Mouse (Mus musculus) hindbrain, postnatal 0 days (tissue): ENCODE measurements around the gene Pifo. TPM values are rescaled to one million over a fixed set of nuclear protein-coding genes. Genes with fewer than 3 reads are reported as not detected.
"Not testable (repeated sequence)": the region's sequence is repeated elsewhere in the genome, so short reads cannot be mapped to it uniquely, and the experiment has no call there.

Experiments used
- ATAC-seq: fragments of 200-750 bp; cut with Nextera tagmentation; 2 replicates; pipeline ENCODE4 v1.8.0; 2017; ENCODE audit warnings: mild to moderate bottlenecking, moderate TSS enrichment, moderate library complexity
- DNase-seq: peaks from one replicate; pipeline ENCODE4 v3.0.0-alpha.2; 2015; ENCODE audit warnings: low spot score
- H3K27ac ChIP-seq: fragments of 300-500 bp; sonication (generic); 2 replicates; pipeline ENCODE4 v1.5.1; 2014; ENCODE audit warnings: mild to moderate bottlenecking
- H3K27me3 ChIP-seq: fragments of 300-500 bp; sonication (generic); 2 replicates; pipeline ENCODE4 v1.6.1; 2014; ENCODE audit warnings: low read length, mixed read lengths; ENCODE audit not compliant: insufficient read depth
- H3K36me3 ChIP-seq: fragments of 300-500 bp; sonication (generic); 2 replicates; pipeline ENCODE4 v1.6.1; 2014; ENCODE audit warnings: low read length, mixed read lengths; ENCODE audit not compliant: insufficient read depth
- H3K4me1 ChIP-seq: fragments of 300-500 bp; sonication (generic); 2 replicates; pipeline ENCODE4 v1.6.1; 2014; ENCODE audit warnings: antibody characterized with exemption, low read length, mixed read lengths; ENCODE audit not compliant: insufficient read depth
- H3K4me2 ChIP-seq: fragments of 300-500 bp; sonication (generic); 2 replicates; pipeline ENCODE4 v1.6.1; 2014; ENCODE audit warnings: low read depth, mild to moderate bottlenecking, low read length, moderate library complexity, mixed read lengths
- H3K4me3 ChIP-seq: fragments of 300-500 bp; sonication (generic); 2 replicates; pipeline ENCODE4 v1.5.1; 2014; ENCODE audit warnings: low read length
- H3K9ac ChIP-seq: fragments of 300-500 bp; sonication (generic); replicated peaks from 2 replicates; pipeline ENCODE4 v1.6.1; 2014; ENCODE audit warnings: mild to moderate bottlenecking, low read length, moderate library complexity, mixed read lengths
- H3K9me3 ChIP-seq: fragments of 300-500 bp; sonication (generic); 2 replicates; pipeline ENCODE4 v1.6.1; 2016; ENCODE audit warnings: low read length, mixed read lengths
- CTCF ChIP-seq: IDR thresholded peaks from 2 replicates; pipeline ENCODE4 v1.5.1; 2016; ENCODE audit warnings: antibody characterized with exemption, control low read depth, low read depth
- WGBS: fragments of 180-500 bp; shearing (Covaris S2); extraction: QIAGEN DNeasy Blood & Tissue Kit; methylation state at CpG from one replicate; pipeline ENCODE4 v1.1.7; 2014; 5-methylcytosine and 5-hydroxymethylcytosine counted together
- polyA plus RNA-seq: library from polyadenylated mRNA; unstranded; fragments of >200 nt; fragmentation: Nextera tagmentation; extraction: Ambion mirVana; gene quantifications from 2 replicates; pipeline ENCODE4 v1.2.1, GENCODE M21; 2015
- total RNA-seq: library from RNA; depleted of rRNA; stranded (reverse); fragments of >200 nt; gene quantifications from 2 replicates; pipeline ENCODE4 v1.2.3, GENCODE M21; 2014; rRNA removed

The Pifo gene
- total RNA-seq: 2.0 and 4.3 TPM in 2 replicates
- polyA plus RNA-seq: 9.8 and 11.1 TPM in 2 replicates

DNA sequence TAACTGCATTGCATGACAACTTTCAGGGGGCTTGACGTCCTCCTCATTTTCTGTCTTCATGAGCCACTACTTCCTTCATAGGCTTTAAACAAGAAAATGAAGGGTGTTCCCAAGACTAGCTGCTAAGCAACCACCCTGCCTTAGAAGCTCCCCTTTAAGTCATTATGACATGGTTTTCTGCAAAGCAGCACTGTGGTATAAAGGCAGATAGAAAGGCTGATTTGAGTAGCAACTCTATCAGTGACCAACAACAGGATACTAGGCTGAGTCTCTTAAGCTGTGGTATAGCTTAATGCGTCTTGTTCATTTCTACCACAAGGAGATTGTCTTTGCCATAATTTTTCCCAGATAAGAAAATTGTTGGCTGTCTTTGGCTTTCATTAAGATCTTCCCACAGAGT, at the start of gene Pifo:
Gene Pifo, minus strand, starts transcription at position 101 of the 400 bp plus-strand sequence.
- no peak for ATAC-seq
- Histone ChIP-seq H3K9me3 (no peaks in the 10 kb centered on the region), H3K4me1 (no peaks in the 10 kb centered on the region), H3K36me3 (no peaks in the 10 kb centered on the region), H3K27ac (no peak within 1 kb of the TSS), H3K27me3 (no peaks in the 10 kb centered on the region), H3K9ac (no peak within 1 kb of the TSS), H3K4me3 (no peak within 1 kb of the TSS), H3K4me2 (no peak within 1 kb of the TSS)
- no peak for TF ChIP-seq CTCF
- no peak for DNase-seq
- WGBS: 79% methylated on average over 2 of the region's 2 CpGs

DNA sequence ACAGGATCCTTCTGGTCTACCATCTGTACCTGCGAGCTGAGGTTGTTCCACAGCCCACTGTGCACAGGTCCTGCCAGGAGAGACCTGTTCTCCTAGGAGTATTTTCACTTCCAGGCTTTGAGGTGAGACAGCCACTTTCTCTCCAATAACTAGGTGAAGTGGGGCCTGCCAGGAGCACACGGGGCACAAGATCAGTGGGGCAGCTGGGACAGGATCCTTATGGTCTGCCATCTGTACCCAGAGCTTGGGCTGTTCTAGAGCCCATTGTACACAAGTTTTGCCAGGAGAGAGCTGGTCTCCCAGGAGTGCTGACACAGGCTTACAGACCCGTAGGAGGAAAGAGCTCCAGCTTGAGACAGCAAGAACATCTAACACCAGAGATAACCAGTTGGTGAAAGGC, 43.5 kb upstream of the Pifo start:
- Histone ChIP-seq H3K27ac (no peak overlapping the region), H3K4me1 (no peaks in the 10 kb centered on the region), H3K4me3 (no peak overlapping the region), H3K4me2 (no peak overlapping the region), H3K27me3 (no peaks in the 10 kb centered on the region), H3K36me3 (no peaks in the 10 kb centered on the region), H3K9ac (no peak overlapping the region), H3K9me3 (no peaks in the 10 kb centered on the region)
- ATAC-seq (no peak), DNase-seq (no peak)
- WGBS: 83% methylated on average over 3 of the region's 3 CpGs
- TF ChIP-seq CTCF: no peak

DNA sequence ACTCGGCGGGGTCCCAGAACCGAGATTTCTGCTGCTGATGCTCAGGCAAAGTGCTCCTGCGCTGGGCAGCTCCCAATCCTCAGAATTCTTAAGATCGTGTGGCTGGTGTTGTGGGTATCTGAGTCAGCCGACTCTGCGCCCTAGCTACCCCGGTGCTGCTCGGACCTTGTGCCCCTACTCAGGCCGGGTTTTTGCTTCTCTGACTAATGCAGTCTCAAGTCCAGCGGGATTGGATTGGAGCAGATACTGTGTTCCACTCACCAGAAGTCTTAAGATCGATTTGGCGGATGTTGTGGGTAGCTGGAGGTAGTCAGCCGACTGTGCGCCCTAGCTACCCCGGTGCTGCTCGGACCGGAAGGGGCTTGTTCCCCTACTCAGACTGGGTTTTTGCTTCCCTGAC, 37.5 kb upstream of the Pifo start:
- Histone ChIP-seq H3K4me2 (no peak overlapping the region), H3K9me3 (no peaks in the 10 kb centered on the region), H3K4me3 (no peak overlapping the region), H3K9ac (no peak overlapping the region), H3K36me3 (no peaks in the 10 kb centered on the region), H3K27ac (no peak overlapping the region), H3K27me3 (no peaks in the 10 kb centered on the region), H3K4me1 (no peaks in the 10 kb centered on the region)
- ATAC-seq (no peak), DNase-seq (no peak)
- no peak for TF ChIP-seq CTCF
- WGBS: 79% methylated on average over 18 of the region's 18 CpGs

DNA sequence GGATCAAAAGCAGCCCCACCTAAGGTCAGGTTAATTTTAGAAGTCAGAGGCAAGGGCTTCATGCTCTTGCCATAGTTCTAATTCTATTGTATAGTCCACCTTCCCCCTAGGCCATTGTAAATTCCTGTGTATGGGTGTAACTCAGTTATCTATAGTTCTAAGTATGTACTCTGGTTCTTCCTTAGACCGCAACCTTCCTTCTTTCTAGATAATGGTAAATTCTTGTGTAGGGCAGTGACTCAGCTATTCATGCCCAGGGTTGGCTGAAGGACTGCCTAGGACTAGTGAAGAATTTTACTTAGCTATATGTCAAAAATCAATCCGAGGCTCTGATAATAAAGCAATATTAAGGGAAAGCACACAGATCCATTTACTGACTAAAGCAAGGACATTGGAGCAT, 25.9 kb upstream of the Pifo start:
- ATAC-seq (no peak), DNase-seq (no peak)
- TF ChIP-seq CTCF: no peak
- H3K4me1 ChIP-seq: no peaks in the 10 kb centered on the region
- no peaks in the 10 kb centered on the region for H3K27me3 ChIP-seq
- no peak overlapping the region for H3K27ac ChIP-seq
- H3K9ac ChIP-seq: no peak overlapping the region
- no peak overlapping the region for H3K4me2 ChIP-seq
- no peaks in the 10 kb centered on the region for H3K9me3 ChIP-seq
- no peaks in the 10 kb centered on the region for H3K36me3 ChIP-seq
- WGBS: 93% methylated on average over 2 of the region's 2 CpGs
- no peak overlapping the region for H3K4me3 ChIP-seq

DNA sequence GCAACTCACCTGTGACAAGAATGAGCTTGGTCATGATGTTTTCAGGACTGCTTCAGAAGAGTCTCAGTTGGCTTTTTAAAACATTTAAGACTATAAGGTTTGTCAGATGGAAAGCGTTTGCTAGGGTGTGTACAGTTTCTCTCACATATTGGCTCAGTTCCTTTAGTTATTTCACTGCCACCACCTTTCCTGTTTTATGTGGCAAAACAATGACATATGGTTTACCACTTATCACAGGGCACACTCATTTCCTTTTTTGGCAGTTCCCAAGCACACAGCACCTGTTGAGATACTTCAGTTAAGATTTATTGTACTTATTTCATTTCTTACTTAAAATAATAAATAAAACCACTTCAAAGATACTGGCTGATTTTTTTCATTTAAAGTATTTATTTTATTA, 18.3 kb upstream of the Pifo start, which contains the start of gene Chil5:
Gene Chil5, minus strand, starts transcription at position 34 of the 400 bp plus-strand sequence.
- no peak within 1 kb of the TSS for H3K9ac ChIP-seq
- H3K4me3 ChIP-seq: no peak within 1 kb of the TSS
- DNase-seq (no peak), ATAC-seq (no peak)
- no peak for TF ChIP-seq CTCF
- H3K27ac ChIP-seq: no peak within 1 kb of the TSS
- H3K4me2 ChIP-seq: no peak within 1 kb of the TSS
- WGBS: 87% methylated on average over 1 of the region's 1 CpGs
- no peaks in the 10 kb centered on the region for H3K36me3 ChIP-seq
- no peaks in the 10 kb centered on the region for H3K27me3 ChIP-seq
- no peaks in the 10 kb centered on the region for H3K4me1 ChIP-seq
- H3K9me3 ChIP-seq: no peaks in the 10 kb centered on the region

DNA sequence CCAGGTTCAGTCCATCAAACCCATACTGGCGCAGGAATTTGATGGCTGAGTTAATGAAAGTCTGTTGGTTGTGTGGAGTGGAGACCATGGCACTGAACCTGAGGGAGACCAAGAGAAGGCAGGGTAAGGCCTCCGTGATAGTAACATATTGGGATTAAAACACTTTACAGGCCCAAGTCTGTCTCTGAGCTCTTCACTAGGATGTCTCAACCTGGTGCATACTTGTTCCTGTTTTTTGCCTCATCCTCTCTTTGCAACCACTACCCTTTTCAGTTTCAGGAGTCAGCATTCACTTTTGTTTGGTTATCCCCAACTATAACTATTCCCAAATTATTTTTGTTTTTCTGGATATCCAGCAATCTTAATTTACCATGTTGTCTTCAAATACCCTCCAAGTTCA, 9.7 kb upstream of the Pifo start:
- Histone ChIP-seq H3K36me3 (no peaks in the 10 kb centered on the region), H3K9me3 (no peaks in the 10 kb centered on the region), H3K4me1 (no peaks in the 10 kb centered on the region), H3K9ac (no peak overlapping the region), H3K4me2 (no peak overlapping the region), H3K27ac (no peak overlapping the region), H3K27me3 (no peaks in the 10 kb centered on the region), H3K4me3 (no peak overlapping the region)
- DNase-seq (no peak), ATAC-seq (no peak)
- TF ChIP-seq CTCF: no peak
- WGBS: 92% methylated on average over 2 of the region's 2 CpGs

DNA sequence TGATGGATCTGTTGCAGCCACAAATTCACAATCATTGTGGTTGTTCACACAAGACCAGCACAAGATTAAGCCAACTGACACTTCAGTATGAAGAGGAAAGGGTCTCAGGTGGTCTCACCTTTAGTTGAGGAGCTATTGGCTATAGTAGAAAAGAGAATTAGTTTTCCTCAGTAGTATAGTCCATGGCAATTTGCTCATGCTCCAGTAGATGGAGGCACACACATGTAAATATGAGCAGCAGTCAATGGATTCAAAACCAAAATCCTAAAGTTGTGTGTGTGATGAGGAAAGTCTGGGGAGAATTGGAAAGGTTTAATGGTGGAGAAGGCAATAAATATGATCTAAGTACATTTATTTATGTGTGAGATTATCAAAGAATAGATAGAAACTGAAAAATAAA, 7.4 kb upstream of the Pifo start:
- no peak overlapping the region for H3K27ac ChIP-seq
- H3K4me3 ChIP-seq: no peak overlapping the region
- no peak overlapping the region for H3K9ac ChIP-seq
- no peaks in the 10 kb centered on the region for H3K36me3 ChIP-seq
- no peaks in the 10 kb centered on the region for H3K27me3 ChIP-seq
- H3K4me1 ChIP-seq: no peaks in the 10 kb centered on the region
- DNase-seq (peak; percentile 62), ATAC-seq (no peak)
- no peaks in the 10 kb centered on the region for H3K9me3 ChIP-seq
- peak; percentile 71 for TF ChIP-seq CTCF
- no peak overlapping the region for H3K4me2 ChIP-seq

DNA sequence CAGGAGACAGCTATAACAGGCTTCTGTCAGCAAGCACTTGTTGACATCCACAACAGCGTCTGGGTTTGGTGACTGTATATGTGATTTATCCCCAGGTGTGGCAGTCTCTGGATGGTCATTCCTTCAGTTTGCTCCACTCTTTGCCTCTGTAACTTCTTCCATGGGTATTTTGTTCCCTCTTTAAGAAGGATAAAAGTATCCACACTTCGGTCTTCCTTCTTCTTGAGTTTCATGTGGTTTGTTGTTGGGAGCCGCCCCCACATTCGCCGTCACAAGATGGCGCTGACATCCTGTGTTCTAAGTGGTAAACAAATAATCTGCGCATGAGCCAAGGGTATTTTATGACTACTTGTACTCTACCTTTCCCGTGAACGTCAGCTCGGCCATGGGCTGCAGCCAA, 11.1 kb downstream of the Pifo start:
- DNase-seq, H3K36me3 ChIP-seq, H3K9me3 ChIP-seq, H3K4me1 ChIP-seq, H3K9ac ChIP-seq, ATAC-seq, H3K4me2 ChIP-seq, H3K4me3 ChIP-seq, H3K27me3 ChIP-seq, H3K27ac ChIP-seq: not testable (repeated sequence)
- WGBS: 70% methylated on average over 10 of the region's 10 CpGs
